Mouse (Mus musculus) kidney, postnatal 14 days (tissue): ENCODE measurements around the gene Tead4.
"Not testable (repeated sequence)": the region's sequence is repeated elsewhere in the genome, so short reads cannot be mapped to it uniquely, and the experiment has no call there.

Source experiments
- DNase-seq: peaks from one replicate; pipeline ENCODE4 v3.0.0; 2022; ENCODE audit warnings: mixed read lengths

The Tead4 gene

GRCm38 (mm10) chr6:128232216-128232615 lies 68.4 kb downstream of the Tead4 start:
- no peak for DNase-seq

- DNase-seq: no peak
Observed at GRCm38 (mm10) chr6:128231741-128232140, 68.9 kb downstream of the Tead4 start.

GRCm38 (mm10) chr6:128227438-128228017 lies 73.1 kb downstream of the Tead4 start:
- peak; percentile 41 for DNase-seq

GRCm38 (mm10) chr6:128226941-128227340 lies 73.7 kb downstream of the Tead4 start:
- no peak for DNase-seq

- DNase-seq: no peak
Observed at GRCm38 (mm10) chr6:128225846-128226176, 74.8 kb downstream of the Tead4 start.

- DNase-seq: peak; percentile 17
Observed at GRCm38 (mm10) chr6:128225009-128225845, 75.4 kb downstream of the Tead4 start.

- DNase-seq: no peak
Observed at GRCm38 (mm10) chr6:128223159-128223558, 77.5 kb downstream of the Tead4 start.

- not testable (repeated sequence) for DNase-seq
Observed at GRCm38 (mm10) chr6:128215004-128215403, 85.6 kb downstream of the Tead4 start.

- DNase-seq: not testable (repeated sequence)
Observed at GRCm38 (mm10) chr6:128209199-128209598, 91.4 kb downstream of the Tead4 start.

- no peak for DNase-seq
Observed at GRCm38 (mm10) chr6:128208491-128209170, 92.0 kb downstream of the Tead4 start.

GRCm38 (mm10) chr6:128203557-128203956 lies 97.1 kb downstream of the Tead4 start:
- no peak for DNase-seq

GRCm38 (mm10) chr6:128200847-128201640 lies 99.6 kb downstream of the Tead4 start:
- peak; percentile 75 for DNase-seq

GRCm38 (mm10) chr6:128200116-128200846 lies 100.3 kb downstream of the Tead4 start:
- DNase-seq: peak; percentile 99

GRCm38 (mm10) chr6:128183521-128183920 lies 117.1 kb downstream of the Tead4 start:
- DNase-seq: no peak

GRCm38 (mm10) chr6:128181176-128181575 lies 119.4 kb downstream of the Tead4 start:
- no peak for DNase-seq

- DNase-seq: no peak
Observed at GRCm38 (mm10) chr6:128179651-128180050, 121.0 kb downstream of the Tead4 start.

GRCm38 (mm10) chr6:128179247-128179646 lies 121.4 kb downstream of the Tead4 start:
- no peak for DNase-seq

- no peak for DNase-seq
Observed at GRCm38 (mm10) chr6:128178681-128179080, 121.9 kb downstream of the Tead4 start.
